Mouse (Mus musculus) lung, embryonic 14.5 days (tissue): Measurements from ENCODE around the gene Gatb. TPM values are rescaled to one million over a fixed set of nuclear protein-coding genes. Genes with fewer than 3 reads are reported as not detected.

Experiments
- ATAC-seq: fragments of 200-750 bp; cut with Nextera tagmentation; 2 replicates; pipeline ENCODE4 v1.8.0; 2017; ENCODE audit warnings: mild to moderate bottlenecking, moderate TSS enrichment, moderate library complexity; ENCODE audit not compliant: insufficient read depth
- DNase-seq: peaks from one replicate; pipeline ENCODE4 v3.0.0-alpha.2; 2015
- H3K27ac ChIP-seq: fragments of 300-500 bp; sonication (generic); 2 replicates; pipeline ENCODE4 v1.5.1; 2014; ENCODE audit warnings: low read depth, mild to moderate bottlenecking, moderate library complexity
- H3K27me3 ChIP-seq: fragments of 300-500 bp; sonication (generic); 2 replicates; pipeline ENCODE4 v1.6.1; 2014; ENCODE audit warnings: low read length, control low read depth; ENCODE audit not compliant: insufficient read depth
- H3K36me3 ChIP-seq: fragments of 300-500 bp; sonication (generic); 2 replicates; pipeline ENCODE4 v1.6.1; 2014; ENCODE audit warnings: control low read depth; ENCODE audit not compliant: insufficient read depth
- H3K4me1 ChIP-seq: fragments of 300-500 bp; sonication (generic); 2 replicates; pipeline ENCODE4 v1.6.1; 2014; ENCODE audit warnings: antibody characterized with exemption, control low read depth; ENCODE audit not compliant: insufficient read depth
- H3K4me2 ChIP-seq: fragments of 300-500 bp; sonication (generic); 2 replicates; pipeline ENCODE4 v1.6.1; 2014; ENCODE audit warnings: mild to moderate bottlenecking
- H3K4me3 ChIP-seq: fragments of 300-500 bp; sonication (generic); 2 replicates; pipeline ENCODE4 v1.5.1; 2014; ENCODE audit warnings: low read depth, low read length
- H3K9ac ChIP-seq: fragments of 300-500 bp; sonication (generic); 2 replicates; pipeline ENCODE4 v1.6.1; 2014
- H3K9me3 ChIP-seq: fragments of 300-500 bp; sonication (generic); 2 replicates; pipeline ENCODE4 v1.6.1; 2016; ENCODE audit warnings: low read depth, low read length, control low read depth
- CTCF ChIP-seq: IDR thresholded peaks from 2 replicates; pipeline ENCODE4 v1.5.1; 2016; ENCODE audit warnings: antibody characterized with exemption, low read depth
- WGBS: fragments of 180-500 bp; shearing (Covaris S2); extraction: QIAGEN DNeasy Blood & Tissue Kit; methylation state at CpG from one replicate; pipeline ENCODE4 v1.1.7; 2014; 5-methylcytosine and 5-hydroxymethylcytosine counted together
- polyA plus RNA-seq: library from polyadenylated mRNA; unstranded; fragments of >200 nt; fragmentation: Nextera tagmentation; extraction: Ambion mirVana; gene quantifications from 2 replicates; pipeline ENCODE4 v1.2.1, GENCODE M21; 2014

Gene Gatb
- polyA plus RNA-seq, 1 experiment from 2014 or later = 18.2 TPM

- Histone ChIP-seq H3K36me3 (no peaks in the 10 kb centered on the region), H3K4me2 (no peak overlapping the region), H3K9ac (no peak overlapping the region), H3K27me3 (no peaks in the 10 kb centered on the region), H3K27ac (no peak overlapping the region), H3K4me3 (no peak overlapping the region), H3K9me3 (no peaks in the 10 kb centered on the region), H3K4me1 (no peaks in the 10 kb centered on the region)
- WGBS = 52% methylated on average over 3 of the region's 3 CpGs
- no peak for ATAC-seq
- TF ChIP-seq CTCF = no peak
- DNase-seq = no peak
Observed at GRCm38 (mm10) chr3:85594452-85594851, 20.5 kb downstream of the Gatb start.

- H3K36me3 ChIP-seq = no peaks in the 10 kb centered on the region
- no peak overlapping the region for H3K4me2 ChIP-seq
- no peak for TF ChIP-seq CTCF
- H3K4me1 ChIP-seq = no peaks in the 10 kb centered on the region
- no peak overlapping the region for H3K9ac ChIP-seq
- H3K9me3 ChIP-seq = no peaks in the 10 kb centered on the region
- 76% methylated on average over 3 of the region's 3 CpGs for WGBS
- H3K4me3 ChIP-seq = no peak overlapping the region
- H3K27me3 ChIP-seq = no peaks in the 10 kb centered on the region
- H3K27ac ChIP-seq = no peak overlapping the region
- DNase-seq (no peak), ATAC-seq (no peak)
Observed at GRCm38 (mm10) chr3:85599526-85599925, 25.6 kb downstream of the Gatb start.

- Histone ChIP-seq H3K27me3 (no peaks in the 10 kb centered on the region), H3K36me3 (no peaks in the 10 kb centered on the region), H3K4me2 (no peak overlapping the region), H3K9ac (no peak overlapping the region), H3K9me3 (no peaks in the 10 kb centered on the region), H3K27ac (no peak overlapping the region), H3K4me3 (no peak overlapping the region), H3K4me1 (no peaks in the 10 kb centered on the region)
- TF ChIP-seq CTCF = no peak
- peak; percentile 7 for DNase-seq
- WGBS = 42% methylated on average over 3 of the region's 3 CpGs
- ATAC-seq = no peak
Observed at GRCm38 (mm10) chr3:85601841-85602305, 28.0 kb downstream of the Gatb start.

GRCm38 (mm10) chr3:85603811-85604210 is 29.9 kb downstream of the Gatb start:
- Histone ChIP-seq H3K36me3 (no peaks in the 10 kb centered on the region), H3K9me3 (no peaks in the 10 kb centered on the region), H3K4me3 (no peak overlapping the region), H3K27ac (no peak overlapping the region), H3K4me1 (no peaks in the 10 kb centered on the region), H3K4me2 (no peak overlapping the region), H3K9ac (no peak overlapping the region), H3K27me3 (no peaks in the 10 kb centered on the region)
- DNase-seq (no peak), ATAC-seq (no peak)
- no peak for TF ChIP-seq CTCF
- 81% methylated on average over 1 of the region's 1 CpGs for WGBS

- no peak overlapping the region for H3K27ac ChIP-seq
- no peak for TF ChIP-seq CTCF
- no peak overlapping the region for H3K4me3 ChIP-seq
- H3K4me1 ChIP-seq = no peaks in the 10 kb centered on the region
- no peak for DNase-seq
- ATAC-seq = no peak
- no peaks in the 10 kb centered on the region for H3K36me3 ChIP-seq
- no peak overlapping the region for H3K9ac ChIP-seq
- WGBS = 70% methylated on average over 3 of the region's 3 CpGs
- H3K27me3 ChIP-seq = no peaks in the 10 kb centered on the region
- no peak overlapping the region for H3K4me2 ChIP-seq
- H3K9me3 ChIP-seq = no peaks in the 10 kb centered on the region
Observed at GRCm38 (mm10) chr3:85606912-85607311, 33.0 kb downstream of the Gatb start.

- Histone ChIP-seq H3K27ac (no peak overlapping the region), H3K4me1 (no peaks in the 10 kb centered on the region), H3K9ac (no peak overlapping the region), H3K4me3 (no peak overlapping the region), H3K4me2 (no peak overlapping the region), H3K9me3 (no peaks in the 10 kb centered on the region), H3K36me3 (no peaks in the 10 kb centered on the region), H3K27me3 (no peaks in the 10 kb centered on the region)
- TF ChIP-seq CTCF = no peak
- no peak for DNase-seq
- WGBS = 76% methylated on average over 2 of the region's 2 CpGs
- ATAC-seq = no peak
Observed at GRCm38 (mm10) chr3:85607753-85608152, 33.8 kb downstream of the Gatb start.

- Histone ChIP-seq H3K9me3 (no peaks in the 10 kb centered on the region), H3K9ac (no peak overlapping the region), H3K4me2 (no peak overlapping the region), H3K27me3 (no peaks in the 10 kb centered on the region), H3K4me1 (no peaks in the 10 kb centered on the region), H3K4me3 (no peak overlapping the region), H3K27ac (no peak overlapping the region), H3K36me3 (0 out of 2 replicates have a peak, but pooled peaks cover 4% of the 10 kb centered on the region)
- ATAC-seq (no peak), DNase-seq (no peak)
- WGBS = 74% methylated on average over 1 of the region's 1 CpGs
- TF ChIP-seq CTCF = no peak
Observed at GRCm38 (mm10) chr3:85616389-85616788, 42.5 kb downstream of the Gatb start.

- H3K27ac ChIP-seq = no peak overlapping the region
- ATAC-seq (no peak), DNase-seq (no peak)
- no peaks in the 10 kb centered on the region for H3K4me1 ChIP-seq
- no peak for TF ChIP-seq CTCF
- no peaks in the 10 kb centered on the region for H3K9me3 ChIP-seq
- WGBS = 84% methylated on average over 6 of the region's 6 CpGs
- H3K36me3 ChIP-seq = no peaks in the 10 kb centered on the region
- no peak overlapping the region for H3K4me2 ChIP-seq
- H3K9ac ChIP-seq = no peak overlapping the region
- H3K27me3 ChIP-seq = no peaks in the 10 kb centered on the region
- H3K4me3 ChIP-seq = no peak overlapping the region
Observed at GRCm38 (mm10) chr3:85618885-85619284, 45.0 kb downstream of the Gatb start.
